Mouse (Mus musculus): Measurements from ENCODE around the gene Fam3b. TPM values are rescaled to one million over a fixed set of nuclear protein-coding genes. Genes with fewer than 3 reads are reported as not detected.

Gene Fam3b
- total RNA-seq, 4 experiments from 2014 or later = not detected

- no peak for DNase-seq (ENCODE audit: low spot score in 2 of 2)
Measured at GRCm38 (mm10) chr16:97492369-97492768, 22.2 kb downstream of the Fam3b start.

DNA sequence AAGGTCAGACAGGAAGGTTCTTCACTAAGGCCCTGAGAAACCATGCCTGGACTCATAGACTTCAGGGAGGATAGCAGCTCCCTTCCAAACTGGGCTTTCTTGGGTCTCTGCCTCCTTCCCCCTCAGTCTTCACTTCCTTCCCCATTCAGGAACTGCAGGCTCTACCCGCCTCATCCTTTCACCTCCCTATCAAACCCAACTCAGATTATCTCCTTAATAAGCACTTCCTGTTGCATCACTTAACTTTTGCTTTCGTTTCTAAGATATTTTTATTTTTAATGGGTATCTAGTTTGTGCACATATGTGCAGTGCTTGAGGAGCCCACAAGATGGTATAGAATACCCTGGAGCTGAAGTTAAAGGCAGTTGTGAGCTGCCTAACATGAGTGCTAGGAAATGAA, 36.0 kb downstream of the Fam3b start:
- DNase-seq (ENCODE audit: low spot score in 2 of 2) = no peak

GRCm38 (mm10) chr16:97476524-97476923, 38.1 kb downstream of the Fam3b start:
- no peak for DNase-seq (ENCODE audit: low spot score in 2 of 2)

DNA sequence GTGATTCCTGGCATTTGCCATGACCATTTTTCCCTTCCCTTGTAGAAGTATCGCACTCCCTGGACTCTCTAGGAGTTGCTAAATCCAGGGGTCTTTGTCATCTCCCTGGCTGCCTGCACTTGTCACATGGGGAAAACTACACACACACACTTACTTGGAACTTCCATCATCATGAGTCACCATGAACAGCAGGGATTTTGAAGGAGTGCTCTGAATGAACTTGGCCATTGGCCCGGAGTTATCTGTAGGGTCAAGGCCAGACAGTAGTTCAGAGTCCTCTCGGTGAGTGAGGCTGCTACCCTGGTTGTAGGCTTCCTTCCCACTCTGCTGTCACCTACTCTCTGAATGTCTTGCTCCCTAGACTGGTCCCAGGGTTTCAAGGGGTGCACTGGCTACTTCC, 39.0 kb downstream of the Fam3b start:
- no peak for DNase-seq (ENCODE audit: low spot score in 2 of 2)

DNA sequence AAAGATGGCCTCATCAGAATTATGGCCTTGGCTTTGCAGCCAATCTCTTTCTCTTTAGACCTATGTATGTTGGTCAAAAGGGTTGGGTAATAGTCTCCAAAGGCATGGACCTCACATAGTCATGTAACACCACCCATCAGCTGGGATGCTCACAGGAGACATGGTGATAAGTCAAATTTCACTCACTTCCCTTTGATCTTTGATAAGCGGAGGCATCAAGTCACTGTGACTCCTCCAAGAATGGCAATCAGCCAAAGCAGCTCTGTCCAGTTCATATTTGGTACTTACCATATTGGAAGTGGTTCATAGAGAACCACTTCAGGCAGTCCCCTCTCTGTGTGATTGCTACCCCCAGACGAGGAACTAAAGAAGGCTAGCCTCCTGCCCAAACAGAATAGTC, 39.9 kb downstream of the Fam3b start:
- no peak for DNase-seq (ENCODE audit: low spot score in 2 of 2)

GRCm38 (mm10) chr16:97467993-97468791, 46.4 kb downstream of the Fam3b start:
- no peak for DNase-seq (ENCODE audit: low spot score in 2 of 2)

DNA sequence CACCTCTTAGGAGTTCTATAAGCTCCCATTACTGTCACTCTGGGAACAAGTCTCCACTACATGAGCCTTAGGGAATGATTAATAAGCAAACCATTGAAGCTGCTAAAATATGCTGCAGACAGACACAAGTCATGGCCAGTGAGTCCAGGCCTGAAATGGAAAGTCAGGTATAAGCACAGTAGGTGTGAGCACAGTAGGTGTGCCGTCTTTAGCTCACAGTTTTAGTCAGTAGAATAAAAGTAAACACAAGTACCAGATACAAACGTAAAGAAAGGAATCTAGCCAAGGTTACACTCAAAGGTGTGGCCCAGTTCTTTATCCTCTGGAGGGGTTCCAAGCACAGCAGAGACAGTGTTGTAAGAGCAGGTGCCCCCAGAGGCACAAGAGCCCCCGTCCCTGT, 47.1 kb downstream of the Fam3b start:
- DNase-seq (ENCODE audit: low spot score in 2 of 2) = no peak

GRCm38 (mm10) chr16:97466182-97466957, 48.2 kb downstream of the Fam3b start:
- DNase-seq (ENCODE audit: low spot score in 2 of 2) = no peak

GRCm38 (mm10) chr16:97462481-97463181, 52.0 kb downstream of the Fam3b start, which contains the start of gene Mx1:
TSS of gene Mx1 (minus strand) at chr16:97462907.
- DNase-seq (ENCODE audit: low spot score in 2 of 2) = no peak

- no peak for DNase-seq (ENCODE audit: low spot score in 2 of 2)
Measured at GRCm38 (mm10) chr16:97461271-97461670, 53.3 kb downstream of the Fam3b start.

GRCm38 (mm10) chr16:97459831-97460230, 54.8 kb downstream of the Fam3b start:
- DNase-seq (ENCODE audit: low spot score in 2 of 2) = no peak

- no peak for DNase-seq (ENCODE audit: low spot score in 2 of 2)
Measured at GRCm38 (mm10) chr16:97447386-97447785, 67.2 kb downstream of the Fam3b start.

DNA sequence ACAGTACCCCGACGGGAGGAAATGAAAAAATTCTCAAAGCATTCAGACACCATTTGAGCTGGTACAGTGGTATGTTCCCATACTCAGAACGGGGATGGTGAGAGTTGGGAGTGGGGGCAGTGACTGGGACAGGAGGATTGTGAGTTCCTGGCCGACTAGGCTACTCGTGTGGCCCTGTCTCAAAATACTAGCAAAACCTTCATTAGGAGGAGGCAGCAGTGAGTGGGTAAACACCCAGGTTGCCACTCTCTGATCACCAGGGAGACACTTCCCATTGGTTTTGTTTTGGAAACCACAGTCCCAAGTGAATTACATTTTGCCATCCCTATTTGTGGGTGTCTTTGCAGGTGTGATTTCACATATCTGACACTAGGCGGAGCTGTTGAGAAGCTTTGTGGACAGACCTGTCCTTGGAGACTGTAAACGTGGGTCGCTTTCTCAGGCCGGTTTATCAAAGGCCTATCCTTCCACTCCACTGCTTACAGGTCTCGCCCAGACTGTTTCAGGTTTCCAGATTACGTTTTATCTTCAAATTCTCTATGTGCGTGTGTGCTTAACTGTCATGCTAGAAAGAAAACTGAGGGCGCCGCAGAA, 70.8 kb downstream of the Fam3b start:
- DNase-seq (ENCODE audit: low spot score in 2 of 2) = no peak

DNA sequence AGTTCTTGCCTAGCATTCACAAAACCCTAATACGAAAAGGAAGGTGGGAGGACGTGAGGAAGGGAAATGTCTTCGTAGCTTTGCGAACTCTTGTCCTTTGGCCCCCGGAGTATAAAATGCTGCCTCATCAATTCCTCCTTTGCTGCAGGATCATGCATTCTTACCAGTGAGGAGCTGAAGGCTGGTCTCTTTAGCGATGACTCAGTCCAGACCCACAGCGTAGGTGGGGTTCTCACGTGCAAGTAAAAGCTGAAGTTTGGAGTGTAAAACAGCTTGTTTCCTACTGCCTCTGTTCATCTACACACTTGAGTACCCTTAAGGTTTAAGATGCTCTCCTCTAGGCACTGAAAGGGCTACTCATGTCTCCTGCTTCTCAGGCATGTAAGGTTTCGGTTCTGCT, 72.6 kb downstream of the Fam3b start:
- DNase-seq (ENCODE audit: low spot score in 2 of 2) = peak; percentile 15 to 54

DNA sequence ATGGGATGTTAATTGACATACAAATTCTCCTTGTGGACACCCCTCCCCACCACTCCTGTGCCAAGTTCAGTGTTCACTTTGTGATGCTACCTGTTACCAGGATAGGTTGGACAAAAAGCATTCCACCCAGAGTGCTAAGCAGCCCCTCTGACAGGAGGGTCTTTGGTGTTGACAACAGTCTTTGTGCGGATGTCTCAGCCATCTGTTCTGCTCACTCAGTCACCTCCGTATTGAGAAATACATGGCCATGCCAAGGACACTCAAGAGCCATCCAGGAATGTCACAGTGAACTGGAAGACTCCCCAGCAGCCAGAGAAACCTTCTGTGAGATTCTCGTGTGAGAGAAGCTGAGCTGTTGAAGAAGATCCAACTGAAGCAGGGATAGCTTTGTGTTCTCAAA, 76.4 kb downstream of the Fam3b start:
- no peak for DNase-seq (ENCODE audit: low spot score in 2 of 2)

GRCm38 (mm10) chr16:97437448-97438056, 77.1 kb downstream of the Fam3b start:
- no peak for DNase-seq (ENCODE audit: low spot score in 2 of 2)

- no peak for DNase-seq (ENCODE audit: low spot score in 2 of 2)
Measured at GRCm38 (mm10) chr16:97434206-97434605, 80.4 kb downstream of the Fam3b start.

GRCm38 (mm10) chr16:97431328-97431727, 83.3 kb downstream of the Fam3b start:
- DNase-seq (ENCODE audit: low spot score in 2 of 2) = peak in 1 of 2 experiments; percentile 41

DNA sequence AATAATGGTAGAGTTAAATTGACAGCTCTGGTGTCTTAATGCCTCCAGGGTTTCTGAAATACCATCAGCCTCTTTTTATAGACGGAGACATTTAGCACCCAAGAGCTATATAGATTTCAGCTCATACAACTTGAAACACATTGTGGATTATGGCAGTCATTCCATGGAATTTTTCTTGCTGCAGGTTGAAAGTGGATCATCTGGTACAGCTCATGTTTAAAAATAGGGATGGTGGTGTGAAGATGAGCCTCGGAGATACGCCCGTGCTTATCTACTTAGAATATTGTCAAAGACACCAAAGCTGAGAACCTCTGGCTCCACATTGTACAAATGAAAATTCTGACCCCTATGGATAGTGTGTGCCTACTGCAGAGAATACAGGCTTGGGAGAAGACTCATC, 84.5 kb downstream of the Fam3b start:
- DNase-seq (ENCODE audit: low spot score in 2 of 2) = peak in 1 of 2 experiments; percentile 69

- no peak for DNase-seq (ENCODE audit: low spot score in 2 of 2)
Measured at GRCm38 (mm10) chr16:97428026-97428425, 86.6 kb downstream of the Fam3b start.

GRCm38 (mm10) chr16:97423627-97424026, 91.0 kb downstream of the Fam3b start:
- no peak for DNase-seq (ENCODE audit: low spot score in 2 of 2)
